Mouse (Mus musculus): ENCODE measurements around the gene Yipf6.

DNA sequence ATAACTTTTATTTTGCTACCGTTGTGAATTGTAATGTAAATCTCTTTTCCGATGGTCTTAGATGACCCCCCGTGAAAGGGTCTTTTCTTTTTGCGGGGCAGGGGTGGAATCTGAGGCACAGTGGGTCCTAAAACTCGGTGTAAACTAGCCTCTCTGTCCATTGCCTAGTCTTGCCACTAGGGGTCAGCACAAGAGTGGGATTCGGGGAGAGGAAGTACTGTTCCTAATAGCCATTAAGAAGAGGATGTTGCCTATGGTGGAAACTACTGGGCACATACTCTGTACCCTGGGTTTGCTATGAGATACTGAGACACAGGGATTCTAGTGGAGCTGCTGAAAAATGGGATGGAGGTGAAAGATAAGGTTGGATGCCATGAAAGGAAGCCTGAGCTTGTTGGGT, 53.5 kb downstream of the Yipf6 start:
- TF ChIP-seq POLR2A (IDR thresholded peaks at IDR 0.05; ENCODE audit: insufficient read depth, low read depth, low read length), result no peak
- TF ChIP-seq CTCF (IDR thresholded peaks at IDR 0.05; ENCODE audit: insufficient read depth, low read depth, low read length), result no peak

Data from olfactory bulb, adult 2 months (tissue).